Mouse (Mus musculus): ENCODE data around the gene Cit. TPM values are rescaled to one million over a fixed set of nuclear protein-coding genes. Genes with fewer than 3 reads are reported as not detected.

The Cit gene
- polyA plus RNA-seq, 1 experiment from 2014 or later: 25.7 TPM

GRCm38 (mm10) chr5:115838059-115838458 lies 7.0 kb upstream of the Cit start:
- H3K4me2 ChIP-seq (replicated peaks): no peak overlapping the region
- H3K4me1 ChIP-seq (replicated peaks): no peaks in the 10 kb centered on the region
- WGBS: 75% methylated on average over 6 of the region's 6 CpGs
- no peaks in the 10 kb centered on the region for H3K9me3 ChIP-seq
- no peaks in the 10 kb centered on the region for H3K27me3 ChIP-seq (replicated peaks)
- no peak overlapping the region for H3K9ac ChIP-seq
- no peak for ATAC-seq
- H3K4me3 ChIP-seq (replicated peaks): no peak overlapping the region
- H3K27ac ChIP-seq: no peak overlapping the region
- no peaks in the 10 kb centered on the region for H3K36me3 ChIP-seq

GRCm38 (mm10) chr5:115840453-115840852 lies 4.6 kb upstream of the Cit start:
- Histone ChIP-seq H3K4me1 (replicated peaks) (peaks cover 6% of the 10 kb centered on the region), H3K4me3 (replicated peaks) (no peak overlapping the region), H3K27me3 (replicated peaks) (no peaks in the 10 kb centered on the region), H3K9ac (no peak overlapping the region), H3K4me2 (replicated peaks) (no peak overlapping the region), H3K27ac (no peak overlapping the region), H3K36me3 (no peaks in the 10 kb centered on the region), H3K9me3 (no peaks in the 10 kb centered on the region)
- WGBS: 56% methylated on average over 5 of the region's 5 CpGs
- ATAC-seq: no peak

GRCm38 (mm10) chr5:115840946-115841775 lies 3.9 kb upstream of the Cit start:
- no peaks in the 10 kb centered on the region for H3K36me3 ChIP-seq
- H3K9me3 ChIP-seq: no peaks in the 10 kb centered on the region

GRCm38 (mm10) chr5:115844368-115844765 lies 711 bp upstream of the Cit start:
- peak overlapping the region; percentile 55; the same call in 1 of the 2 replicates for H3K27ac ChIP-seq
- no peaks in the 10 kb centered on the region for H3K9me3 ChIP-seq

More at GRCm38 (mm10) chr5:115840946-115841775, 3.9 kb upstream of the Cit start:
- Histone ChIP-seq H3K4me1 (replicated peaks) (peaks cover 13% of the 10 kb centered on the region), H3K4me2 (replicated peaks) (no peak overlapping the region), H3K9ac (no peak overlapping the region), H3K27ac (no peak overlapping the region), H3K4me3 (replicated peaks) (no peak overlapping the region), H3K27me3 (replicated peaks) (no peaks in the 10 kb centered on the region)
- ATAC-seq: no peak
- 76% methylated on average over 12 of the region's 12 CpGs for WGBS

GRCm38 (mm10) chr5:115845635-115846174 lies 627 bp downstream of the Cit start:
- Histone ChIP-seq H3K27me3 (replicated peaks) (no peaks in the 10 kb centered on the region), H3K9ac (peak overlapping the region; percentile 80), H3K4me2 (replicated peaks) (peak overlapping the region; percentile 92), H3K9me3 (no peaks in the 10 kb centered on the region), H3K4me3 (replicated peaks) (peak overlapping the region; percentile 86), H3K4me1 (replicated peaks) (peaks cover 16% of the 10 kb centered on the region), H3K36me3 (no peaks in the 10 kb centered on the region), H3K27ac (peak overlapping the region; percentile 22; the same call in 1 of the 2 replicates)
- WGBS: 27% methylated on average over 8 of the region's 8 CpGs
- no peak for ATAC-seq

More at GRCm38 (mm10) chr5:115844368-115844765, 711 bp upstream of the Cit start:
- Histone ChIP-seq H3K36me3 (no peaks in the 10 kb centered on the region), H3K4me1 (replicated peaks) (peaks cover 16% of the 10 kb centered on the region), H3K9ac (peak overlapping the region; percentile 54), H3K4me3 (replicated peaks) (peak overlapping the region; percentile 86), H3K27me3 (replicated peaks) (no peaks in the 10 kb centered on the region), H3K4me2 (replicated peaks) (peak overlapping the region; percentile 92)
- no peak; the same call in 1 of the 2 replicates for ATAC-seq
- 3% methylated on average over 12 of the region's 12 CpGs for WGBS

GRCm38 (mm10) chr5:115847166-115847565 lies 2.1 kb downstream of the Cit start:
- Histone ChIP-seq H3K4me2 (replicated peaks) (no peak overlapping the region), H3K27ac (no peak overlapping the region), H3K9ac (no peak overlapping the region), H3K4me1 (replicated peaks) (peaks cover 16% of the 10 kb centered on the region), H3K27me3 (replicated peaks) (no peaks in the 10 kb centered on the region), H3K4me3 (replicated peaks) (no peak overlapping the region), H3K36me3 (peaks cover under 1% of the 10 kb centered on the region; the same call in 1 of the 2 replicates), H3K9me3 (no peaks in the 10 kb centered on the region)
- no peak for ATAC-seq
- 71% methylated on average over 8 of the region's 8 CpGs for WGBS

GRCm38 (mm10) chr5:115848463-115848862 lies 3.4 kb downstream of the Cit start:
- Histone ChIP-seq H3K9me3 (no peaks in the 10 kb centered on the region), H3K9ac (no peak overlapping the region), H3K27ac (no peak overlapping the region), H3K4me1 (replicated peaks) (peaks cover 16% of the 10 kb centered on the region), H3K4me3 (replicated peaks) (no peak overlapping the region), H3K4me2 (replicated peaks) (no peak overlapping the region), H3K27me3 (replicated peaks) (no peaks in the 10 kb centered on the region), H3K36me3 (peaks cover 8% of the 10 kb centered on the region; the same call in 1 of the 2 replicates)
- ATAC-seq: no peak
- WGBS: 93% methylated on average over 7 of the region's 7 CpGs

GRCm38 (mm10) chr5:115849263-115849829 lies 4.3 kb downstream of the Cit start:
- Histone ChIP-seq H3K4me3 (replicated peaks) (no peak overlapping the region), H3K27me3 (replicated peaks) (no peaks in the 10 kb centered on the region), H3K36me3 (peaks cover 12% of the 10 kb centered on the region; the same call in 1 of the 2 replicates), H3K27ac (no peak overlapping the region), H3K9ac (no peak overlapping the region), H3K9me3 (no peaks in the 10 kb centered on the region), H3K4me2 (replicated peaks) (no peak overlapping the region), H3K4me1 (replicated peaks) (peaks cover 12% of the 10 kb centered on the region)
- 89% methylated on average over 12 of the region's 12 CpGs for WGBS
- ATAC-seq: no peak

- Histone ChIP-seq H3K27ac (no peak overlapping the region), H3K4me1 (replicated peaks) (peaks cover 9% of the 10 kb centered on the region)
These were observed 5.4 kb downstream of the Cit start for GRCm38 (mm10) chr5:115850250-115851028.

DNA sequence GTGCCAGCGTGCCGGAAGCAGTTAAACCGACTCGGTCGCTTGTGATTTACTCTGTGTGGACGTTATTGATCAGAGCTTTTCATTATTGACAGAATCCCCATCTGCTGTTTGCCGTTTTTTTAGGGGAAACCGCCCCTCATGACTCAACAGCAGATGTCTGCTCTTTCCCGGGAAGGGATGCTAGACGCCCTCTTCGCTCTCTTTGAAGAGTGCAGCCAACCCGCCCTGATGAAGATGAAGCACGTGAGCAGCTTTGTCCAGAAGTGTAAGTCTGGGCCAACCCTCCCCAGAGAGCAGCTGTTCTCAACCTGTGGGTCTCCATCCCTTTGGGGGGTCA lies 5.9 kb downstream of the Cit start:
- Histone ChIP-seq H3K27me3 (replicated peaks) (no peaks in the 10 kb centered on the region), H3K4me3 (replicated peaks) (no peak overlapping the region), H3K9ac (no peak overlapping the region), H3K4me1 (replicated peaks) (peaks cover 4% of the 10 kb centered on the region; the same call in 1 of the 2 replicates), H3K27ac (no peak overlapping the region), H3K36me3 (peaks cover 12% of the 10 kb centered on the region; the same call in 1 of the 2 replicates), H3K4me2 (replicated peaks) (no peak overlapping the region), H3K9me3 (no peaks in the 10 kb centered on the region)
- WGBS: 78% methylated on average over 13 of the region's 13 CpGs
- ATAC-seq: no peak

More at GRCm38 (mm10) chr5:115850250-115851028, 5.4 kb downstream of the Cit start:
- Histone ChIP-seq H3K36me3 (peaks cover 12% of the 10 kb centered on the region; the same call in 1 of the 2 replicates), H3K4me3 (replicated peaks) (no peak overlapping the region), H3K27me3 (replicated peaks) (no peaks in the 10 kb centered on the region), H3K9me3 (no peaks in the 10 kb centered on the region), H3K4me2 (replicated peaks) (no peak overlapping the region), H3K9ac (no peak overlapping the region)
- 75% methylated on average over 17 of the region's 17 CpGs for WGBS
- no peak for ATAC-seq

DNA sequence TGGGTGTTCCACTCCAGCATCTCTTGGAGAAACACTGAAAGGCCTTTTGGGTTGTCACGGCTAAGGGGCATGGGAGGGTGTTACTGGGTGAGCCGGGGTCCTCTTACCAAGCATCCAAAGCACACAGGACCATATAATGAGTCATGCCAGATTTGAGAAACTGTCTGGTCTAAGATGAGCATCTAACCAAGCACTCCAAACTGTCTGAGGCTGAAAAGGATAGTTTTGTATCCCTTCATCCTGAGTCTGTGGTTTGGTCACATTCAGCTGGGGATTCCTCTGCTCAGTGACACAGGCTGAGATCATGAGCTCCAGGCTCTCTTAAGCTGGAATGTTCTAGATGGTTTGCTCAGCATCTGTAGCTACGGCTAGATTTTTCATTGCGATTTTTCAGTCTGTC lies 7.4 kb downstream of the Cit start:
- no peaks in the 10 kb centered on the region for H3K27me3 ChIP-seq (replicated peaks)
- H3K4me2 ChIP-seq (replicated peaks): no peak overlapping the region
- 93% methylated on average over 4 of the region's 4 CpGs for whole genome bisulfite sequencing
- H3K27ac ChIP-seq: no peak overlapping the region
- no peak for ATAC-seq
- H3K9me3 ChIP-seq: no peaks in the 10 kb centered on the region
- H3K4me1 ChIP-seq (replicated peaks): no peaks in the 10 kb centered on the region
- H3K9ac ChIP-seq: no peak overlapping the region
- H3K4me3 ChIP-seq (replicated peaks): no peak overlapping the region
- H3K36me3 ChIP-seq: peaks cover 18% of the 10 kb centered on the region; the same call in 1 of the 2 replicates

DNA sequence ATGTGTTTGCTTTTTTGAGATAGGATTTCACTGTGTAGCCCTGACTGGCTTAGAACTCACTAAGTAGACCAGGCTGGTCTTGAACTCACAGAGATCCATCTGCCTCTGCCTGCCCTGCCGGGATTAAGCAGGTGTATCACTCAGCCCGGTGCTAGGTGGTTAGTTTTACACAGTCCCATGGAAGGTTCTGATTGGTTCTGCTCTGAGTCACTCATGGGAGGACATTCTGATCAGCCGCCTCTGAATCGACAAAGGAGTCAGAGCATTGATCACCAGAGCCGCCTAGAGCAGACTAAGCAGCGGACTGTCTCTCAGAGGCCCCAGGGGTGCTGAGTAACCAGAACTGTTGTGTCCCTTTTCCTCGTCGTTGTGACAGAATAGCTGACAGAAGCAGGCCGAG lies 8.6 kb downstream of the Cit start:
- Histone ChIP-seq H3K4me1 (replicated peaks) (no peaks in the 10 kb centered on the region), H3K9ac (no peak overlapping the region), H3K9me3 (no peaks in the 10 kb centered on the region), H3K4me3 (replicated peaks) (no peak overlapping the region), H3K4me2 (replicated peaks) (no peak overlapping the region), H3K36me3 (peaks cover 18% of the 10 kb centered on the region; the same call in 1 of the 2 replicates), H3K27me3 (replicated peaks) (no peaks in the 10 kb centered on the region), H3K27ac (no peak overlapping the region)
- WGBS: 92% methylated on average over 9 of the region's 9 CpGs
- no peak for ATAC-seq
